Mouse (Mus musculus): ENCODE measurements around the gene Olfr520. TPM values are rescaled to one million over a fixed set of nuclear protein-coding genes. Genes with fewer than 3 reads are reported as not detected.

Gene Olfr520
- polyA plus RNA-seq, 1 experiment: not detected

DNA sequence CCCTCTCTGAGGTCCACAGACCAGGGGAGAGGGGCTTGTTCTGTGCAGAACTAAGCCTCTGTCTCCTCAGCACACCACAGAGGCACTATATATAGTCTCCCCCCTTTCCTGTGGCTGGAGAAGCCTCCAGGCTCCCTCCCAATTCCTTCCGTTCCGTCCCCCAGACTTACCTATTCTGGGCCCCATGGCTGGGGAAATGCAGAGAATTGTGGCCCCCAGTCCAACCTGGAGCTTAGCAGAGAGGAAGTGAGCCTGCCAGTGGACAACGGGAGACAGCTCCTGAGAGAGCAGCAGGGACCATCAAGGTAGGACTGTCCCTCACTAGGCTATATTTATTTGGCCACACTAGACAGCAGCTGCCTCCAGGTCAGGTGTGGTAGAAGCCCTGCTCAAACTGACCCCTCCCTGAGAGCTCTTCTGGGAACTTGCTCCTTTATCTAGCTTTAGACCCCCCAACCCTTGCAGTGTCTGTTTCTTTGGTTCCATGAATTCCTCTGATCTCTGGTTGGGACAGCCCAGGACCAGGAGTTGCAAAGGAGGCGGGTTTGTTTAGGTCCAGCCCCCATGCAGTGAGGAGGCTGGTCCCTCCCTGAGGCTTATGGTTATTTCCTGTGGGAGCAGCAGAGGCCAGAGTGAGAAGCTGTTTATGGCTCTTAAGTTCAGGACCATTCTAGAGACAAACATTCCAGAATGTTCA lies 23.6 kb upstream of the Olfr520 start:
- 56% methylated on average over 4 of the region's 4 CpGs for WGBS
- H3K4me1 ChIP-seq (ENCODE audit: control insufficient read depth, insufficient read depth, low read length): no peaks in the 10 kb centered on the region
- DNase-seq: peak; percentile 74
- no peaks in the 10 kb centered on the region for H3K27me3 ChIP-seq (replicated peaks; ENCODE audit: control insufficient read depth, insufficient read depth, low read length)
- no peaks in the 10 kb centered on the region for H3K36me3 ChIP-seq (ENCODE audit: control insufficient read depth, insufficient read depth, low read length)
- peak overlapping the region; percentile 95 for H3K27ac ChIP-seq (ENCODE audit: insufficient read depth, low read depth, low read length)
- TF ChIP-seq POLR2A (IDR thresholded peaks at IDR 0.05; ENCODE audit: low read depth, low read length): no peak
- no peak for TF ChIP-seq CTCF (conservative IDR thresholded peaks at IDR 0.05; ENCODE audit: insufficient read depth, insufficient read length, low read depth, low read length)
- peak overlapping the region; percentile 24 for H3K4me3 ChIP-seq (ENCODE audit: insufficient read depth, low read depth, low read length)

DNA sequence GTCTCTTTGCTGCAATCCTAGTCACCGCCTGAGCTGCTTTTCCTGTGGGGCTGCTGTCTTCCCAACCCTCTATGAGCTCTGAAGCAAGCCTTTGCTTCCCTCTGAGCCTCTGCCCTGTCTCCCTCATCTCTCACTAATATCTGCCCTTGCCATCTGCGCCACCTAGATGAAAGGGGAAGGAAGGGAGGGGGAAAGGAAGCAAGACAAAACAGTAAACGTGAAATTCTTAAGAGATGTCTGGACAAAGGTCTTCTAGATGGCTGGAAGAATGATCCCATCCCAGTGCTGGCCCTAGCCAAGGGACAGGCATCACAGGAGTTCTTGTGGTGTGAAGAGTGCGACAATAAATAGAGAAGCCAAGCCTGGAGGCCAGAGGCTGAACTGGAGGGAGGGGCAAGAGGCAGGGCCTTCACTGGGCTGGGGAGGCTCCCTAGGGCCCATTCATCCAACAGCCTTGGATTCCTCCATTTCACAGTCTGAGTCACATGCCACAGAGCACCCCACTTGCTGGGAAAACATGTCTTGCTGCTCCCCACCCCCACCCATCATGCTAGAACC lies 23.0 kb upstream of the Olfr520 start:
- Histone ChIP-seq H3K4me3 (ENCODE audit: insufficient read depth, low read depth, low read length) (no peak overlapping the region), H3K36me3 (ENCODE audit: control insufficient read depth, insufficient read depth, low read length) (no peaks in the 10 kb centered on the region), H3K4me1 (ENCODE audit: control insufficient read depth, insufficient read depth, low read length) (no peaks in the 10 kb centered on the region), H3K27me3 (replicated peaks; ENCODE audit: control insufficient read depth, insufficient read depth, low read length) (no peaks in the 10 kb centered on the region), H3K27ac (ENCODE audit: insufficient read depth, low read depth, low read length) (peak overlapping the region; percentile 95)
- TF ChIP-seq CTCF (conservative IDR thresholded peaks at IDR 0.05; ENCODE audit: insufficient read depth, insufficient read length, low read depth, low read length) (no peak), POLR2A (IDR thresholded peaks at IDR 0.05; ENCODE audit: low read depth, low read length) (no peak)
- 39% methylated on average over 4 of the region's 4 CpGs for WGBS
- peak; percentile 53 for DNase-seq

DNA sequence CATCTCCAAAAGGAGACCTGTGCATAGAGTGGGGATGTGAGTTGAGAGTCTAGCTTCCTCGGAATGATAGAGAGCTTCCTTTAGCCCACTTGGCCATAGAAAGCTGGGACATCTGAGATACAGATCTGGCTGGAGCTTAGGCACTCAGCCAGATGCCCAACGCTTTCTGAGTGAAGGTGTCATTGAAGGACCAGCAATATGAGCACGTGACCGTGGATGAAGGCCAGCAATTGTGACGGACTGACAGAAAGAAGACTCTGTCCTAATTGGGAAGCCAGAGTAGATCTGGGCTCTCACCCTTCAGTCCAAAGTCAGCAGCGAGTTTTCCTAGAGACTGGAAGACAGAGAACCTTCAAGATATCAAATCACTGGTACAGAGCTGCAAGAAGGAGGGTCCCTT lies 22.4 kb upstream of the Olfr520 start:
- 71% methylated on average over 6 of the region's 6 CpGs for WGBS
- Histone ChIP-seq H3K4me3 (ENCODE audit: insufficient read depth, low read depth, low read length) (no peak overlapping the region), H3K27me3 (replicated peaks; ENCODE audit: control insufficient read depth, insufficient read depth, low read length) (no peaks in the 10 kb centered on the region), H3K4me1 (ENCODE audit: control insufficient read depth, insufficient read depth, low read length) (no peaks in the 10 kb centered on the region), H3K27ac (ENCODE audit: insufficient read depth, low read depth, low read length) (peak overlapping the region; percentile 95; the same call in 1 of the 2 replicates), H3K36me3 (ENCODE audit: control insufficient read depth, insufficient read depth, low read length) (no peaks in the 10 kb centered on the region)
- TF ChIP-seq CTCF (conservative IDR thresholded peaks at IDR 0.05; ENCODE audit: insufficient read depth, insufficient read length, low read depth, low read length): no peak
- TF ChIP-seq POLR2A (IDR thresholded peaks at IDR 0.05; ENCODE audit: low read depth, low read length): no peak
- DNase-seq: no peak

DNA sequence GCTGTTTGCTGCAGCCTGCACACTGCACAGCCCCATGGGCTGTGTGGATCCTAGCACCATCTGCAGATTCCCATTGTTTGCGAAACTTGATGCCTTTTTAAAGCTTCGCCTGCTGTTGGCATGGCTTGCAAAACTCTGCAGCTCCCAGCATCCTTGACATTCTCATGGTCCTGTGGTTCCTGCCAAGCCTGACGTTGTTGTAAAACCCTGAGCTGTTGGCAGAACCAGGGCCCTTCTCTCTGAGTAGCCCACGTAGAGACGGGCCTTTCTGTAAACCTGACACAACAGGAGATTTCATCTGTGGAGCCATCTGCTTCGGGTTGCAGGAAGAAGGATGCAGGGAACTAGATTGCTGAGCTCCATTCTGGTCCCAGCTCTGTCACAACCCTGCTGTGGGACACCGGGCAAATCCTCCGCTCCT lies 21.8 kb upstream of the Olfr520 start:
- Histone ChIP-seq H3K4me1 (ENCODE audit: control insufficient read depth, insufficient read depth, low read length) (no peaks in the 10 kb centered on the region), H3K27ac (ENCODE audit: insufficient read depth, low read depth, low read length) (no peak overlapping the region), H3K4me3 (ENCODE audit: insufficient read depth, low read depth, low read length) (no peak overlapping the region), H3K27me3 (replicated peaks; ENCODE audit: control insufficient read depth, insufficient read depth, low read length) (no peaks in the 10 kb centered on the region), H3K36me3 (ENCODE audit: control insufficient read depth, insufficient read depth, low read length) (no peaks in the 10 kb centered on the region)
- WGBS: 65% methylated on average over 8 of the region's 8 CpGs
- DNase-seq: no peak
- no peak for TF ChIP-seq CTCF (conservative IDR thresholded peaks at IDR 0.05; ENCODE audit: insufficient read depth, insufficient read length, low read depth, low read length)
- TF ChIP-seq POLR2A (IDR thresholded peaks at IDR 0.05; ENCODE audit: low read depth, low read length): no peak

DNA sequence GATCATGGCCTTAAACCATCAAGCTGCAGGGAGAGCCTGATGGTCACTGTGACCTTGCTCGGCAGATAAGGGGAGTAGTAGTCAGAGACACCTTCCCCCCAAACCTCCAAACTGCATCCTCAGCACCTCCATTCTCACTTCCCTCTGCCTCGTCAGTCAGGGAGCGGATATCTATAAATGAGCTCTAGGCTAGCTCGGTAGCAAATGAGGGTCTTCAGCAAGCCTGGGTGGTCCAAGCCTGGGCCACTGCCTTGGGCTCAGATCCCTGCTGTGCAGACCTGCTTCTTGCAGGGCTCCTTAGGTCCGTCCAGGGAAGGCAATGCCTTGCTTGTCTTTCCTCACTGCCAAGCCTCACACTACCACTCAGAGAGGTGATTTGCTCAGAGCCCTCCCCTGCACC lies 21.3 kb upstream of the Olfr520 start:
- no peak overlapping the region for H3K4me3 ChIP-seq (ENCODE audit: insufficient read depth, low read depth, low read length)
- H3K36me3 ChIP-seq (ENCODE audit: control insufficient read depth, insufficient read depth, low read length): no peaks in the 10 kb centered on the region
- no peaks in the 10 kb centered on the region for H3K27me3 ChIP-seq (replicated peaks; ENCODE audit: control insufficient read depth, insufficient read depth, low read length)
- no peak for DNase-seq
- 88% methylated on average over 5 of the region's 5 CpGs for WGBS
- no peaks in the 10 kb centered on the region for H3K4me1 ChIP-seq (ENCODE audit: control insufficient read depth, insufficient read depth, low read length)
- no peak overlapping the region for H3K27ac ChIP-seq (ENCODE audit: insufficient read depth, low read depth, low read length)
- TF ChIP-seq POLR2A (IDR thresholded peaks at IDR 0.05; ENCODE audit: low read depth, low read length) (no peak), CTCF (conservative IDR thresholded peaks at IDR 0.05; ENCODE audit: insufficient read depth, insufficient read length, low read depth, low read length) (no peak)

DNA sequence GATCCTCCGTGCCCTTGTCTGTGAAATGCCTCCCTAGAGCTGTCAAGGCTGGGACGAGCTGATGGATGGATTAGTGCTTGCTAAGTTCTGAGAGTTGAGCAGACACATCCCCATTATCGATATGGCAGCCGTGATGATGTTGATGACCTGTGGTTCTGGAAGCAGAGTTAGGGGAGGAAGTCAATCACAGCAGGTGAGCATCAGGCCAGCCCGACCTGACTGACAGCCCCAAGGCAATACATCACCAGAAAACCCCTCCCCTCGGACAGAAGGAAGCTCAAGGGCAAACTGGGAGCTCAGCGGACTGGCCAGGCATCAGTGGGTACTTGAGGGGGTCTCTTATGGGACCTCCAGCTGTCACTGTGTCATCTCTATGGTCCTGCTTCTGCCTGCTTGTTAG lies 20.1 kb upstream of the Olfr520 start:
- Histone ChIP-seq H3K4me1 (ENCODE audit: control insufficient read depth, insufficient read depth, low read length) (no peaks in the 10 kb centered on the region), H3K27me3 (replicated peaks; ENCODE audit: control insufficient read depth, insufficient read depth, low read length) (no peaks in the 10 kb centered on the region), H3K4me3 (ENCODE audit: insufficient read depth, low read depth, low read length) (no peak overlapping the region), H3K27ac (ENCODE audit: insufficient read depth, low read depth, low read length) (no peak overlapping the region), H3K36me3 (ENCODE audit: control insufficient read depth, insufficient read depth, low read length) (no peaks in the 10 kb centered on the region)
- DNase-seq: no peak
- 58% methylated on average over 7 of the region's 7 CpGs for WGBS
- TF ChIP-seq POLR2A (IDR thresholded peaks at IDR 0.05; ENCODE audit: low read depth, low read length): no peak
- no peak for TF ChIP-seq CTCF (conservative IDR thresholded peaks at IDR 0.05; ENCODE audit: insufficient read depth, insufficient read length, low read depth, low read length)

DNA sequence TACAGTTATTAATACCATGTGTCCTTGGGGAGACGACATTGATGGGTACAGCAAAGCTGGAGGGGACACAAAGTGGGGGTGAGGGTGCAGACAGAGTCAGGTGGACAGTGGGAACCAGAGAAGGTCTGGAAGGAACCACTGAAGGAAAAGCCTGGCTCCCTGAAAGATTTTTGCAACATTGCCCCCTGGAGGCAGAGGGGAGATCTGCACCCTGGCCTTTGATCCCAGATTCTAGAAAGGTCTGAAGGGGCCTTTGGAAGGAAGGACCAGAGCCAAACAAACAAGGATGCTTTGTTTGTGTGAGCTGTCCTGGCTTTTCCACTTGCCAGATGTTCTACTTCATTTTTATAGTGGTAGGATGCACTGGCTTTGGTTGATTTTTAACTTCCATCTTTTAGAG lies 19.6 kb upstream of the Olfr520 start:
- H3K27me3 ChIP-seq (replicated peaks; ENCODE audit: control insufficient read depth, insufficient read depth, low read length): no peaks in the 10 kb centered on the region
- WGBS: 10% methylated on average over 1 of the region's 1 CpGs
- H3K4me3 ChIP-seq (ENCODE audit: insufficient read depth, low read depth, low read length): no peak overlapping the region
- TF ChIP-seq POLR2A (IDR thresholded peaks at IDR 0.05; ENCODE audit: low read depth, low read length) (no peak), CTCF (conservative IDR thresholded peaks at IDR 0.05; ENCODE audit: insufficient read depth, insufficient read length, low read depth, low read length) (peak; percentile 90)
- H3K36me3 ChIP-seq (ENCODE audit: control insufficient read depth, insufficient read depth, low read length): no peaks in the 10 kb centered on the region
- H3K27ac ChIP-seq (ENCODE audit: insufficient read depth, low read depth, low read length): no peak overlapping the region
- peak; percentile 81 for DNase-seq
- no peaks in the 10 kb centered on the region for H3K4me1 ChIP-seq (ENCODE audit: control insufficient read depth, insufficient read depth, low read length)

Measured in kidney, adult 2 months (tissue).